Mouse (Mus musculus): Measurements from ENCODE around the gene Hspa12b. TPM values are rescaled to one million over a fixed set of nuclear protein-coding genes. Genes with fewer than 3 reads are reported as not detected.
A peak's percentile ranks its signal among the peaks of the same experiment; 100 is the strongest.

Hspa12b gene
- polyA plus RNA-seq, 1 experiment = 7.0 TPM

GRCm38 (mm10) chr2:131138296-131138695 is 11.2 kb downstream of the Hspa12b start:
- H3K4me1 ChIP-seq (ENCODE audit: control insufficient read depth, insufficient read depth, insufficient read length, low read length) = peaks cover 48% of the 10 kb centered on the region
- H3K27ac ChIP-seq (replicated peaks; ENCODE audit: low read depth, low read length) = peak overlapping the region; percentile 84
- no peak overlapping the region for H3K4me3 ChIP-seq (ENCODE audit: insufficient read depth, low read depth, low read length)

GRCm38 (mm10) chr2:131138760-131139159 is 11.7 kb downstream of the Hspa12b start:
- Histone ChIP-seq H3K4me1 (ENCODE audit: control insufficient read depth, insufficient read depth, insufficient read length, low read length) (peaks cover 49% of the 10 kb centered on the region), H3K27ac (replicated peaks; ENCODE audit: low read depth, low read length) (peak overlapping the region; percentile 84), H3K4me3 (ENCODE audit: insufficient read depth, low read depth, low read length) (no peak overlapping the region)

GRCm38 (mm10) chr2:131139287-131139686 is 12.2 kb downstream of the Hspa12b start:
- Histone ChIP-seq H3K27ac (replicated peaks; ENCODE audit: low read depth, low read length) (peak overlapping the region; percentile 97), H3K4me3 (ENCODE audit: insufficient read depth, low read depth, low read length) (no peak overlapping the region), H3K4me1 (ENCODE audit: control insufficient read depth, insufficient read depth, insufficient read length, low read length) (peaks cover 44% of the 10 kb centered on the region)

GRCm38 (mm10) chr2:131139886-131140532 is 12.9 kb downstream of the Hspa12b start:
- Histone ChIP-seq H3K27ac (replicated peaks; ENCODE audit: low read depth, low read length) (peak overlapping the region; percentile 97), H3K4me3 (ENCODE audit: insufficient read depth, low read depth, low read length) (no peak overlapping the region), H3K4me1 (ENCODE audit: control insufficient read depth, insufficient read depth, insufficient read length, low read length) (peaks cover 44% of the 10 kb centered on the region)

DNA sequence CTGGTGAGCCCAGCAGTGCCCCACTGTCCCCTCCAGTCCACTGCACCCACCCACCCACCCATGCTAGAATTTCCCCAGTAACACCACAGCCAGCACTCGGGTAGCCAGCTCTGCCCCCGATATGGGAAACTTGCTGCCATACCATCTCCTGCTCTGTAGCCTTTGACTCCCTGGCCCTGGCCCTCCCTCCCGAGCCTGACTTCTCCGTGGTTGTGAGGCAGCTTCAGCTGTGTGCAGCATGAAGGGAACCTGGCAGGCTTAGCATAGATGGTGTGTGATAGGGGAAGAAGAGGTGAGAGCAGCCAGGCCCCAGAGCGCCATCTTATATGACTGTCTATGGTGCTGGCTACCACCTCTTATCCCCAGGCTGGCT is 13.4 kb downstream of the Hspa12b start:
- peak overlapping the region; percentile 98 for H3K27ac ChIP-seq (replicated peaks; ENCODE audit: low read depth, low read length)

DNA sequence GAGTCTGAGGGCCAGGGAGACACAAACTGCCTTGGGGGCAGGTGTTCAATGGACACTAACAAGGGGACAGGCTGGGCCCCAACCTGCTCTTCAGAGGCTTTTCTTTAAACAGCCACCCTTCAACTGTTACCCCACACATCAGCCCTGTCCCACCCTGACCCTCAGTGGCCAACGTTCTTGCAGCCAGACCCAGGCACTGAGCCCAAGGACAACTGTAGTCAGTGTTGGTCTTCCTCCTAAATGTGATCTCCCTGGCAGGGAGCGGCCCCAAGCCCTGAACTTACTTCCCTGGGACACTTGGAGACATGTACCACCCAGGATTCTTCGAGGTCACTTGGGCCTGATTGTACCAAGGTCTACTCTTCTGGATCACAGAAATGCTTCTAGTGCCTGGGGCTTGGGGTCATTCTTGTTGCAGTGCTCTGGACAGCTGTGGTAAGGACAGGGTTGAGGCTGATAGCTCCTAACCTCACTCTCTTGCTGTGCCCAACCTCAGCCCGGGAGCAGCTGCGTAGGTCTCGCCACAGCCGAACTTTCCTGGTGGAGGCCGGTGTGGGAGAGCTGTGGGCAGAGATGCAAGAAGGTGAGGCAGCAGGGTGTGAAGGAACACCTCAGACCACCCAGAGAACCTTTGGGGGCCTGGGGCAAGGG is 14.4 kb downstream of the Hspa12b start:
- H3K27ac ChIP-seq (replicated peaks; ENCODE audit: low read depth, low read length) = peak overlapping the region; percentile 98
- H3K4me3 ChIP-seq (ENCODE audit: insufficient read depth, low read depth, low read length) = no peak overlapping the region
- H3K4me1 ChIP-seq (ENCODE audit: control insufficient read depth, insufficient read depth, insufficient read length, low read length) = peaks cover 38% of the 10 kb centered on the region

More for the DNA sequence above, 13.4 kb downstream of the Hspa12b start:
- Histone ChIP-seq H3K4me1 (ENCODE audit: control insufficient read depth, insufficient read depth, insufficient read length, low read length) (peaks cover 42% of the 10 kb centered on the region), H3K4me3 (ENCODE audit: insufficient read depth, low read depth, low read length) (peak overlapping the region; percentile 16; the same call in 1 of the 2 replicates)

DNA sequence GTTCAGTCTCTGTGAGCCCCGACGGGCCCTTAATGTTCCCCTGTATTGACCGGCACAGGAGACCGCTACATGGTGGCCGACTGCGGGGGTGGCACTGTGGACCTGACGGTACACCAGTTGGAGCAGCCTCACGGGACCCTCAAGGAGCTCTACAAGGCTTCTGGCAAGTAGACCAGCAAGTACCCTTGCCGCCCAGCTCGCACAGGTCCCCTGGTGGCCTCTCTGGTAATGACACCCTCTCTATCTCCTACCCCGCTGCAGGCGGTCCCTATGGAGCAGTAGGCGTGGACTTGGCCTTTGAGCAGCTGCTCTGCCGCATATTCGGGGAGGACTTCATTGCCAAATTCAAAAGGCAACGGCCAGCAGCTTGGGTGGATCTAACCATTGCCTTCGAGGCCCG is 15.5 kb downstream of the Hspa12b start:
- Histone ChIP-seq H3K4me1 (ENCODE audit: control insufficient read depth, insufficient read depth, insufficient read length, low read length) (peaks cover 40% of the 10 kb centered on the region), H3K27ac (replicated peaks; ENCODE audit: low read depth, low read length) (peak overlapping the region; percentile 98), H3K4me3 (ENCODE audit: insufficient read depth, low read depth, low read length) (no peak overlapping the region)

- Histone ChIP-seq H3K4me1 (ENCODE audit: control insufficient read depth, insufficient read depth, insufficient read length, low read length) (peaks cover 44% of the 10 kb centered on the region), H3K27ac (replicated peaks; ENCODE audit: low read depth, low read length) (peak overlapping the region; percentile 6; the same call in 1 of the 2 replicates), H3K4me3 (ENCODE audit: insufficient read depth, low read depth, low read length) (no peak overlapping the region)
Observed at GRCm38 (mm10) chr2:131143007-131143780, 16.1 kb downstream of the Hspa12b start.

DNA sequence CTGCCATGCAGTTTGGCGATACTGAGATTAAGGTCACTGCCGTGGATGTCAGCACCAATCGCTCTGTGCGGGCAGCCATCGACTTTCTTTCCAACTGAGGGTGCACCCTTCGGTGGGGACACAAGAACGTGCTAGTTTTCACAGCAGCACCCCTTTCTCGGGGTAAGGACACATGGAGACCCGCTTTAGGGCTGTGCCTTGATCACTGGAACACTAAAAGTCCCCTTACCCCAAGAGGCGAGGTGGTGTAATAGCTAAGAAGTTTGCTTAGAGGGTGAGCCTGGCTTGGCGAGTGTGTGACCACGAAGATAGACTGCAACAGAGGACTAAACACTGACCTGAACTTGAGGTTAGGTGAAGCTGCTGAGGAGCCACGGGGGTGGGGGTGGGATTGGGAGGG is 18.0 kb downstream of the Hspa12b start:
- H3K4me3 ChIP-seq (ENCODE audit: insufficient read depth, low read depth, low read length) = no peak overlapping the region
- peaks cover 42% of the 10 kb centered on the region for H3K4me1 ChIP-seq (ENCODE audit: control insufficient read depth, insufficient read depth, insufficient read length, low read length)
- no peak overlapping the region for H3K27ac ChIP-seq (replicated peaks; ENCODE audit: low read depth, low read length)

DNA sequence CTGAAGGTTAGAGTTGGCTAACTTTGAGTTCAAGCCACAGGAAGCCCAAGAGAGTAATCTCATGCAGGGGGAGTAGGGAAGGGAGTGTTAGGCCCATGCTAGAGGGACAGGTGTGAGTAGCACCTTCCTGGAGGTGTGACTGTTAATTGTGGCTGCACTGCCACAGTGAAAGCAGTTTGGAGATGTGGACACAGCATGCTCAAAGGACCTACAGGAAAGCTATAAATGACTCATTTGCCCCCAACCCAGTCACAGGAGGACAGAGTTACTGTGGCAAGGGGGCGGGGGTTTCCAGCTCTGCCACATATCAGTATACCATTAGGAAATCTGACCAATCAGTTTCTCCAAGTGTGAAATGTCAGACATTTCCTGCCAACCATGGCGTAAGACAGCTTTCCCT is 18.5 kb downstream of the Hspa12b start:
- H3K27ac ChIP-seq (replicated peaks; ENCODE audit: low read depth, low read length) = no peak overlapping the region
- H3K4me3 ChIP-seq (ENCODE audit: insufficient read depth, low read depth, low read length) = no peak overlapping the region
- H3K4me1 ChIP-seq (ENCODE audit: control insufficient read depth, insufficient read depth, insufficient read length, low read length) = peaks cover 44% of the 10 kb centered on the region

DNA sequence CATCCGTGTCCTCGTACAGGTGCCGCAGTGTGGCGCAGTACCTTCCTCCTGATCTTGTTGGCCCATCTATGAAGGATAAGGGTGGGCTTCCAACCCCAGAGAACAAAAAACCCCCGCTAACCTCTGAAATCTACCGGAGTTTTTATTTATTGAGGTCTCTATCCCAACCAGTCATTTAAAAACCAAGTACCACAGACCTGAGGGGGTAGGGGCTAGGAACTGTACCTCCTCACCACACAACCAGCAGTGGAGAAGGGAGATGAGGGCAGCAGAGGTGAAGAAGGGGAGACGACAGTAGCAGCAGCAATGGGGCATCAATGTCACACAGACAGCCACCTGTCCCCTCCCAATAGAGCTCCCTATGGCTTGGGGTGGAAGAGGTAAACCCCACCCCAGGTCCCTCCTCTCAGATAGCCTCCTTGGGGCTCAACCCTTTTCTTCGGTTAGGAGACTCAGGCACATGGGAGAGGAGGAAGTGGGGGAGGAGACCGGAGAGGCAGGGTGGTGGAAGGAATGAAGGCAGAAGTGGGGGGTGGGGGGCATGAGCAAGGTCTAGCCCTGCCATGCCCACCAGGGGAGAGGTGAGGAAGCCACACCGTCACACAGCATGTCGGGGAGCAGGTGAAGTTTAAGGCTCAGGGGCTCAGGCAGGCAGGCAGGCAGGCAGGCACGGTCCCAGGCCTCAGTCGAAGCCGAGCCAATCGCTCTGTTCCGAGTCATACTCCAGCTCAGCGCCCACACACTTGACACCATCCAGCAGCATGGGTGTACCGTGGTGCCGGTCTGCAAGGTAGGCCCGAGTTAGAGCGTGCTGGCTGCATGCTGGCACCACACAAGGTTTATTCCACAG is 19.3 kb downstream of the Hspa12b start:
- Histone ChIP-seq H3K27ac (replicated peaks; ENCODE audit: low read depth, low read length) (peak overlapping the region; percentile 99; the same call in 1 of the 2 replicates), H3K4me3 (ENCODE audit: insufficient read depth, low read depth, low read length) (no peak overlapping the region)

DNA sequence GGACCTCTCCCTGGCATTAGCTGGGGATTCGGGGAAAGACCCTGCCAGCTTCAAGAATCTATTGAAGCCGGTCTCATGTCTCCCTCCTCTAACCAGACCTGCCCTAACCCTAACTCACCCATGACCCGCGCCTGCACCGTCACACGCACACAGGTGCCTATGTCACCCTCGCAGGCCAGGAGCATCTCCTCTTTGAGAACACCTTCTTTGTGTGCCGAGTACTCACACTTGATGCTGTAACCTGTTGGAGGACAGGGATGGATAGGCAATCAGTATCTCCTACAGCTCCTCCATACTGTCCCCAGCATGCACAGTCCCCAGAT is 19.9 kb downstream of the Hspa12b start:
- Histone ChIP-seq H3K4me3 (ENCODE audit: insufficient read depth, low read depth, low read length) (peak overlapping the region; percentile 4; the same call in 1 of the 2 replicates), H3K27ac (replicated peaks; ENCODE audit: low read depth, low read length) (peak overlapping the region; percentile 99), H3K4me1 (ENCODE audit: control insufficient read depth, insufficient read depth, insufficient read length, low read length) (peaks cover 36% of the 10 kb centered on the region)

More for the DNA sequence above, 19.3 kb downstream of the Hspa12b start:
- peaks cover 40% of the 10 kb centered on the region for H3K4me1 ChIP-seq (ENCODE audit: control insufficient read depth, insufficient read depth, insufficient read length, low read length)

DNA sequence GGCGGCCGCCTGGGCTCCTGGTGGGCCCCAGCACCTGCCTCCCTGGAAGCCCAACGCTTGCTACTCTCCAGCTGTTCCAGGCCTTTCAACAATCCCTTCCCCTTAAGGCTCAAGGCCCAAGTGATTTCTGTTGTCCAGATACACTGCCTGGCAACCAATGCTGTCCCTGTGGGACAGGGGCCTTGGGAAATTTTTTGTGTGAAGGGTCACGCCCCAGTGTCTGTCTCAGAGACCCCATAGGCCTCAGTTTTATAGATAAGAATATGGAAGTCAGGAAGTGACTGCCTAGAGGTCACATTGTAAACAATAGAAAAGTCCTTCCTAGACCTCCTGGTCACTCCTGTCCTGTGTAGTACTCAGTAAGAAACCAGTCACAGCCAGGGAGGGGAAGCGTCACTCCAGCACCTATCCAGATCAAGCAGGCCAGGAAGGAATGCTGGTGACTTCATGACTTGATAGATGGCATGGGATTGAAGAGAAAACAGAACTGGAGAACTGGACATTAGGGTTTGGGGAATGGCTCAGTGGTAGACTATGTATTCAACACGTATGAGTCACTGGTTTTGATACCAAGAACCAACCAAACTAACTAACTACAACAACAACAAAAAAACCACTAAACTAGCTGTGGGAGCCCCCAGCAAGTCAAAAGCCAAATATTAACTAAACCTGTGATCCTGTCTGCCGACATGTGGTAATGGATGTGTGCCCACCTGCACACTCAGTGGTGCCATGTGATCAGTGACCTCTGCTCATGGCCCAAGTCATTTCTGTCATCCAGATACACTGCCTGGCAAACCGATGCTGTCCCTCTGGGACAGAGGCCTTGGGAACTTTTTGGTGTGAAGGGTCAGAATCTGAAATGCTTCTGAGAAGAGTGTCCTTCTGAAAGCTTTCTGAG is 21.5 kb downstream of the Hspa12b start:
- H3K27ac ChIP-seq (replicated peaks; ENCODE audit: low read depth, low read length) = peak overlapping the region; percentile 99
- peak overlapping the region; percentile 15 for H3K4me3 ChIP-seq (ENCODE audit: insufficient read depth, low read depth, low read length)
- peaks cover 33% of the 10 kb centered on the region for H3K4me1 ChIP-seq (ENCODE audit: control insufficient read depth, insufficient read depth, insufficient read length, low read length)

GRCm38 (mm10) chr2:131149254-131149578 is 22.1 kb downstream of the Hspa12b start:
- Histone ChIP-seq H3K4me1 (ENCODE audit: control insufficient read depth, insufficient read depth, insufficient read length, low read length) (peaks cover 33% of the 10 kb centered on the region), H3K4me3 (ENCODE audit: insufficient read depth, low read depth, low read length) (no peak overlapping the region), H3K27ac (replicated peaks; ENCODE audit: low read depth, low read length) (peak overlapping the region; percentile 95)
